ENCODE assay signal across 8 mouse cellular contexts in genomic region chr2:173276409-173276808, GRCm38 (mm10). TPM values are rescaled to one million over a fixed set of nuclear protein-coding genes. Genes with fewer than 3 reads are reported as not detected.
DNase-seq lines count a peak whose midpoint lies in the region; ATAC-seq and TF ChIP-seq lines count a peak whose summit lies in the region.

Pmepa1 (minus strand) TSS chr2:173276533.

- no peaks in the 10 kb centered on the region for H3K27me3 ChIP-seq in embryonic facial prominence, embryonic 11.5 days (ENCODE audit: control insufficient read depth, insufficient read depth, low read length)
- peaks cover 60% of the 10 kb centered on the region for H3K27me3 ChIP-seq in limb, embryonic 10.5 days (ENCODE audit: low read depth, poor library complexity, severe bottlenecking)
- peaks cover 51% of the 10 kb centered on the region for H3K27me3 ChIP-seq in midbrain, embryonic 12.5 days
- no peaks in the 10 kb centered on the region for H3K27me3 ChIP-seq in small intestine, adult 2 months (ENCODE audit: control insufficient read depth, insufficient read depth, low read length)

- peak within 1 kb of the TSS; percentile 99 for H3K4me3 ChIP-seq in embryonic facial prominence, embryonic 11.5 days (ENCODE audit: low read depth, low read length)
- peak within 1 kb of the TSS; percentile 93 for H3K4me3 ChIP-seq in limb, embryonic 10.5 days
- peak within 1 kb of the TSS; percentile 93 for H3K4me3 ChIP-seq in midbrain, embryonic 12.5 days
- peak within 1 kb of the TSS; percentile 82 for H3K4me3 ChIP-seq in small intestine, adult 2 months (ENCODE audit: low read depth, low read length)

- H3K36me3 ChIP-seq in embryonic facial prominence, embryonic 11.5 days (replicated peaks; ENCODE audit: control insufficient read depth, insufficient read depth, low read depth, low read length): no peaks in the 10 kb centered on the region
- H3K36me3 ChIP-seq in limb, embryonic 10.5 days: no peaks in the 10 kb centered on the region
- H3K36me3 ChIP-seq in midbrain, embryonic 12.5 days: no peaks in the 10 kb centered on the region
- no peaks in the 10 kb centered on the region for H3K36me3 ChIP-seq in small intestine, adult 2 months (ENCODE audit: control insufficient read depth, insufficient read depth, low read length)

- peak; percentile 93 for ATAC-seq in embryonic facial prominence, embryonic 11.5 days (replicated peaks; ENCODE audit: insufficient number of reproducible peaks, low FRiP score, low TSS enrichment, low read depth)
- ATAC-seq in midbrain, embryonic 12.5 days (ENCODE audit: low FRiP score, low read depth): peak; percentile 95
- ATAC-seq in erythroblast, adult 5-6 weeks (replicated peaks; ENCODE audit: low FRiP score, poor library complexity, severe bottlenecking): no peak

- peak; percentile 60; the same call in 1 of the 2 replicates for TF ChIP-seq POLR2A in small intestine, adult 2 months (IDR thresholded peaks at IDR 0.05; ENCODE audit: low read depth, low read length)

- H3K9ac ChIP-seq in embryonic facial prominence, embryonic 11.5 days (replicated peaks; ENCODE audit: low read length): peak within 1 kb of the TSS; percentile 98
- H3K9ac ChIP-seq in midbrain, embryonic 12.5 days (replicated peaks): peak within 1 kb of the TSS; percentile 97

- H3K9me3 ChIP-seq in embryonic facial prominence, embryonic 11.5 days (replicated peaks; ENCODE audit: control insufficient read depth, low read length): no peaks in the 10 kb centered on the region
- H3K9me3 ChIP-seq in limb, embryonic 10.5 days (replicated peaks): no peaks in the 10 kb centered on the region
- no peaks in the 10 kb centered on the region for H3K9me3 ChIP-seq in midbrain, embryonic 12.5 days

- H3K4me2 ChIP-seq in embryonic facial prominence, embryonic 11.5 days (ENCODE audit: low read depth, low read length): peak within 1 kb of the TSS; percentile 77
- peak within 1 kb of the TSS; percentile 80 for H3K4me2 ChIP-seq in midbrain, embryonic 12.5 days (replicated peaks)

- under 1% methylated on average over 50 of the region's 61 CpGs for WGBS in embryonic facial prominence, embryonic 11.5 days
- WGBS in limb, embryonic 10.5 days: 2% methylated on average over 61 of the region's 61 CpGs
- WGBS in midbrain, embryonic 12.5 days: 0% methylated on average over 36 of the region's 61 CpGs
- WGBS in small intestine, adult 2 months: 1% methylated on average over 53 of the region's 61 CpGs

- peak within 1 kb of the TSS; percentile 75 for H3K27ac ChIP-seq in embryonic facial prominence, embryonic 11.5 days (replicated peaks; ENCODE audit: low read depth, low read length)
- peak within 1 kb of the TSS; percentile 97 for H3K27ac ChIP-seq in limb, embryonic 10.5 days
- peak within 1 kb of the TSS; percentile 81 for H3K27ac ChIP-seq in midbrain, embryonic 12.5 days (replicated peaks)
- H3K27ac ChIP-seq in small intestine, adult 2 months (ENCODE audit: insufficient read depth, low read depth, low read length): peak within 1 kb of the TSS; percentile 59

- no peaks in the 10 kb centered on the region for H3K4me1 ChIP-seq in embryonic facial prominence, embryonic 11.5 days (ENCODE audit: control insufficient read depth, insufficient read depth, low read length)
- peaks cover 45% of the 10 kb centered on the region for H3K4me1 ChIP-seq in limb, embryonic 10.5 days
- H3K4me1 ChIP-seq in midbrain, embryonic 12.5 days: peaks cover 42% of the 10 kb centered on the region
- H3K4me1 ChIP-seq in small intestine, adult 2 months (ENCODE audit: control insufficient read depth, insufficient read depth, insufficient read length, low read length): no peaks in the 10 kb centered on the region; the same call in 1 of the 2 replicates

- no peak for TF ChIP-seq CTCF in small intestine, adult 2 months (IDR thresholded peaks at IDR 0.05; ENCODE audit: extremely low read depth, insufficient read length, insufficient replicate concordance, low read depth, low read length)

- DNase-seq in adrenal gland, postnatal 14 days: peak; percentile 95
- DNase-seq in embryonic facial prominence, embryonic 11.5 days (ENCODE audit: low spot score): peak; percentile 96
- DNase-seq in heart, adult 18-20 months: peak; percentile 93 to 96
- peak; percentile 92 for DNase-seq in kidney, adult 11 months
- DNase-seq in limb, embryonic 10.5 days (ENCODE audit: low spot score): peak; percentile 91

RNA-seq across cellular contexts. Expression of gene Pmepa1, which starts in this region (rescaled TPM):
- 58.4 and 117 TPM in 2 replicates for total RNA-seq in adrenal gland, postnatal 14 days (2021)
- 3.3 and 3.4 TPM in 2 replicates for polyA plus RNA-seq in embryonic facial prominence, embryonic 11.5 days (2014; fragmentation: Nextera tagmentation; extraction: Ambion mirVana)
- 10 to 100 TPM; 25.8 to 28.1 TPM for total RNA-seq in heart, adult 18-20 months (2021)
- 1.1 and 2.0 TPM in 2 replicates for polyA plus RNA-seq in limb, embryonic 10.5 days (2016; fragmentation: Nextera tagmentation; extraction: Ambion mirVana)
- 4.6 and 4.8 TPM in 2 replicates for polyA plus RNA-seq in midbrain, embryonic 12.5 days (2016; fragmentation: Nextera tagmentation; extraction: Ambion mirVana)
- polyA plus RNA-seq in small intestine, adult 2 months (2012; rRNA removed): 58.9 and 93.7 TPM in 2 replicates
- 0.96 TPM in 1 of 2 replicates, not detected in the other for total RNA-seq in erythroblast, adult 5-6 weeks (2015; ENCODE audit: low replicate concordance)
- total RNA-seq in erythroblast, adult 5-6 weeks (2017; ENCODE audit: low replicate concordance): not detected in 2 replicates

Comparison
In these comparisons a context has a peak if more than half of its experiments do, and no peak if none do; other contexts are left out.
1. RNA of gene Pmepa1 (total RNA-seq): 58.4 to 117 TPM in adrenal gland, postnatal 14 days and 25.8 to 28.1 TPM in heart, adult 18-20 months; 0.96 TPM in erythroblast, adult 5-6 weeks; every median in the first group is over 10 times any median in the second.
2. RNA of gene Pmepa1 (polyA plus RNA-seq): 58.9 to 93.7 TPM in small intestine, adult 2 months; 4.6 to 4.8 TPM in midbrain, embryonic 12.5 days, 3.3 to 3.4 TPM in embryonic facial prominence, embryonic 11.5 days and 1.1 to 2.0 TPM in limb, embryonic 10.5 days; every median in the first group is over 10 times any median in the second.
3. Peak in every context shown above with its lines, with median percentiles within 50 percentile points of each other: DNase-seq, H3K27ac ChIP-seq and H3K4me3 ChIP-seq.